Mouse (Mus musculus): ENCODE measurements around the gene Imp3. TPM values are rescaled to one million over a fixed set of nuclear protein-coding genes. Genes with fewer than 3 reads are reported as not detected.

Gene Imp3
- total RNA-seq, 2 experiments from 2014 or later: 52.1 to 53.0 TPM

DNA sequence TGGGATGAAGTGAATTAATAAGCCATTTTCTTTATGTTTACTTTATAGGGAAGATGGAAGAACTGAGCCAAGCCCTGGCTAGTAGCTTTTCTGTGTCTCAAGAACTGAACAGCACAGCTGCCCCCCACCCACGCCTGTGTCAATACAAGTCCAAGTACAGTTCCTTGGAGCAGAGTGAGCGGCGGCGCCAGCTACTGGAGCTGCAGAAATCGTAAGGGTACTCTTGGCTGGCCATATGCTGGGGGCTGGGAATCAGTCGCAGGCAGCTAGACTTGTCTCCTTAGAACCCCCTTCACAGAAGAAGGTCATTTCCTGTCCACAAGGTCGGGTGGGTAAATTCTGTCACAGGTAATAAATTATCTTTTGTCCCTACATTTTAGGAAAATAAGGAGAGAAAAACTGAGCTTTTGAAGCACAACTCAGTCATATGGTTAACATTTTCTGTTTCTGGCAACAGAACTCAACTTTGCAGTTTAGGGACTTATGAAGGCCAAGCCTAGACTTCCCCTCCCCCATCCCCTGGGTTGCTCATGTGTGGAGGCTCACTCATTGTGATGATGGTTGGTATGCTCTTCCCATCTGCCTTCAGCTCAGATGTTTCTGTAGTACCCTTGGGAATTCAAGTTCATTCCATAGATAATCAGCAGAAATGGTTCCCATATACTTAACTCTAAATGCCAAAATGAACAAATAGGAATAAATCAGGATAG lies 19.8 kb downstream of the Imp3 start:
- intact Hi-C loops (cut with DNase I): no loop called here
- DNase-seq: no peak

DNA sequence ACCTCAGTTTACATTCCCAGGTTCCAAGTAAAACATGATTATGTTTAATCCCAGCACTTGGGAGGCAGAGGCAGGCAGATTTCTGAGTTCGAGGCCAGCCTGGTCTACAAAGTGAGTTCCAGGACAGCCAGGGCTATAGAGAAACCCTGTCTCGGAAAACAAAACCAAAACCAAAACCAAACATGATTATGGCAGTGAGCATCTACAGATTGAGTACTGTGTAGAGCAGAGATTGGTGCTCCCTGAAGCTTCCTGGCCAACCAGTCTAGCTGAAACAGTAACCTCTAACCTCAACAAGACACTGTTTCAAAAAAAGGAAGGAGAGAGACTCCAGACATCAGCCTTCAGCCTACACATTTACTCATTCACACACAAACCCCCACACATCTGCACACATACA lies 21.4 kb downstream of the Imp3 start:
- intact Hi-C loops (cut with DNase I): no loop called here
- DNase-seq: no peak

DNA sequence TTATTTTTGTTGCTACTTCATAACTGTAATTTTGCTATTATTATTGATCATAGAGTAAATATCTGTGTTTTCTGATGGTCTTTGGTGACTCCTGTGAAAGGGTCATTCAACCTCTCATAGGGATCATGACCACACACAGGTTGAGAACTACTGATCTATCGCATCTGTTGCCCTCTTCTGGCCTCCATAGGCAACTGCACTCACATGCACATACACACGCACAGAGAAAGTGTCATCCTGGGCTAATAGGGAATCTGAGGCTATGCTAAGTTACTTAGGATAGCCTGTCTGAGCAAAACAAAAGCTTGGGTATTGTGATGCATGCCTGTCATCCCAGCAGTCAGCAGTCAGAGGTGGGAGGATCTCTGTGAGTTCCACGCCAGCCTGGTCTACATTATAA lies 24.3 kb downstream of the Imp3 start:
- DNase-seq: no peak
- intact Hi-C loops (cut with DNase I): no loop called here

DNA sequence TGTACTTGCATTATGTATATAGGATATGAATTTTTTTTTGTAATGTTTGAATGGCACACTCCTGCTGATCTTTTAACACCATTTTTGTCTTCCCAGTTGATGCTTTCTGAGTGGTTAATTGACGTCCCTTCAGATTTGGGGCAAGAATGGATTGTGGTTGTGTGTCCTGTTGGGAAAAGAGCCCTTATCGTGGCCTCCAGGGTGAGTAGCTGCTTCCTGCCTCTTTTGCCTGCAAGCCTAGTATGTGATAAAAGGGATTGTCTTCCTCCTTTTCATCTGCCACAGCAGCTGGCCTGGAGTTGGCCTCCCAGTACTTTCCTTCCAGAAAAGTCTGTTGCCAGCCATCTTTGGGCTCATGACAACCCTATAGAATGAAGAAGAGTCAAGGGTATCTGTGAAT lies 32.9 kb downstream of the Imp3 start:
- no peak for DNase-seq
- intact Hi-C loops (cut with DNase I): no loop called here

DNA sequence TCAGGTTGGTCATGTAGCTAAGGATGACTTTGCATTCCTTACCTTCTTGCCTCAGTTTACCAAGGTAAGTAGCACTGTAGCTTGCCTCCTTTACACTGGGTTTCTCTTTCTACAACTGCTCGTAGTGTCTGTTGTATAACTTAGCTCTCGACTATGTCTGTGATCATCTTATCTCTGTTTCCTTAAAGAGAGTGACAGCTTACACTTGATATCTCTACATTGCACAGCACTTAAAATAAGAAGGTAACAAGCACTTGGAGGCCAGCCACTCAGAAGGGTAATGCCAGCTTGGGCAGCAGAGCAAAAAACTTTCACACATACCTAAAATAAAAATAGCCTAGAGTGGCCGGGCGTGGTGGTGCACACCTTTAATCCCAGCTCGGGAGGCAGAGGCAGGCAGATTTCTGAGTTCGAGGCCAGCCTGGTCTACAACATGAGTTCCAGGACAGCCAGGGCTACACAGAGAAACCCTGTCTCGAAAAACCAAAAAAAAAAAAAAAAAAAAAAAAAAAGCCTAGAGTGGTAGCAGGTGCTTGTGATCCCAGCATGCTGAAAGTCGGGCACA lies 36.8 kb downstream of the Imp3 start:
- intact Hi-C loops (cut with DNase I): no loop called here

DNA sequence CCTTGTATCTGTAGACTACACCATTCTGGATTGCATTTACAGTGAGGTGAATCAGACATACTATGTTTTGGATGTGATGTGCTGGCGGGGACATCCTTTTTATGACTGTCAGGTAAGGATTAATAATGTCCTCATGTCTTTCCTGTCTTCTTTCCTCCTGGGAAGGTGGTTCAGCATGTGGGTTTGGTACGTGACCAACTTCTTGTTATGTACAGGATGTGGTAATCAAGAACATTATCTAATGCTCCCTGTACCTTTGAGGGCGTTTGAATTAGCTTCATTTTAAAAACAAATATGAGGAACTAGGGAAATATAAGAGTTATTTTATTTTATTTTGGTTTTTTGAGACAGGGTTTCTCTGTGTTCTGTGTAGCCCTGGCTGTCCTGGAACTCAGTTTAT lies 37.9 kb downstream of the Imp3 start:
- intact Hi-C loops (cut with DNase I): no loop called here
- no peak for DNase-seq

More for the DNA sequence above, 36.8 kb downstream of the Imp3 start:
- DNase-seq: no peak

DNA sequence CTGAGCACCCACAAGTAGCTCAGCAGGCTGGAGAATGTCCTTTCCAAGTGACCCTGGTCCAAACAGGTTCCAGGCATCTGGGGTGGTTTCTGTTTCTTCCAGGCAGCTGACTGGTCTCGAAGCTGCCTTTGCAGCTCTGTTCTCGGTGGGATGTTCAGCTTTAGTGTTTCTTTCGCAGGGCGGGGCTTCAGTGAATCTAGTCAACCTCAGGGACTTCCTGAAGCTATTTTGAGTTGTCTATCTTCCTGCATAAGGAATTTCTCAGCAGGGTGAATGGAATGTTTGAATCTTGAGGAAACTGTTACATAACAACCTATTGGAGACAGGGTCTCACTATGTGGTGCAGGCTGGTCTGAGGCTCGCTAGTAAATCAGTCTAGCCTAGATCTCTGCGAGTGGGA lies 42.9 kb downstream of the Imp3 start:
- intact Hi-C loops (cut with DNase I): no loop called here
- DNase-seq: no peak

DNA sequence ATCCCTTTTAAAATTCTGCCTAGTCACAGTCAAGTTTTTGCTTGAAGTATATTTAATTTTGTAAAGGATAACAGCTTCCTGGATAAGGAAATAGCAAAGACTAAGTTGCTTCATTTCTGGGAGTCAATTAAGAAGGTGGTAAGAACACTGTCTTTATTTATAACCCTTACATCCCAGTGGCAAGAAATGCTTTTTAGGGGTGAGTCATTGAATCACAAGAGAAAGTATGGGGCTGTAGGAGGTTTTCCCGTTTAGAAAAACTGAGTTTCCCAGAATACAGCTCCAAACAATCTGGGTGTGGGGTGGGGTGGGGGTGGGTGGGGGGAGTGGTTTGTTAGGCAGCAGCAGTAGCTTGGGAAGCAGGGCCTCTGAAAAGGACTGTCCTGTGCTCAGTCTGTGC lies 44.2 kb downstream of the Imp3 start:
- no peak for DNase-seq
- intact Hi-C loops (cut with DNase I): no loop called here

Other genes with a start within 250 kb of the Imp3 start
- gene Lingo1, start 141.0 kb upstream of the Imp3 start, total RNA-seq (2021): 100 to 1,000 TPM; 224 to 247 TPM
- not detected for gene Odf3l1, start 72.8 kb upstream of the Imp3 start, total RNA-seq (2021)
- gene Cspg4, start 72.4 kb upstream of the Imp3 start, total RNA-seq (2021): 10 to 100 TPM; 21.8 to 23.7 TPM
- 1 to 10 TPM; 3.1 to 3.8 TPM for gene Snx33, start 9.1 kb upstream of the Imp3 start, total RNA-seq (2021)
- 10 to 100 TPM; 16.7 to 16.9 TPM for gene Snupn, start 13.4 kb downstream of the Imp3 start, total RNA-seq (2021)
- gene Ptpn9, start 57.4 kb downstream of the Imp3 start, total RNA-seq (2021): 10 to 100 TPM; 39.2 to 41.3 TPM
- gene Sin3a, start 134.6 kb downstream of the Imp3 start, total RNA-seq (2021): 10 to 100 TPM; 42.4 to 45.8 TPM
- gene Man2c1, start 193.2 kb downstream of the Imp3 start, total RNA-seq (2021): 100 to 1,000 TPM; 190 to 207 TPM
- 1 to 10 TPM; 7.6 to 8.8 TPM for gene Neil1, start 210.8 kb downstream of the Imp3 start, total RNA-seq (2021)
- gene Commd4, start 220.9 kb downstream of the Imp3 start, total RNA-seq (2021): 100 to 1,000 TPM in 1 of 2 experiments, 10 to 100 TPM in 1; 99.8 to 101 TPM

Measured in left cerebral cortex, postnatal 4 days (tissue).